Mouse (Mus musculus): ENCODE data around the gene Rho.

DNA sequence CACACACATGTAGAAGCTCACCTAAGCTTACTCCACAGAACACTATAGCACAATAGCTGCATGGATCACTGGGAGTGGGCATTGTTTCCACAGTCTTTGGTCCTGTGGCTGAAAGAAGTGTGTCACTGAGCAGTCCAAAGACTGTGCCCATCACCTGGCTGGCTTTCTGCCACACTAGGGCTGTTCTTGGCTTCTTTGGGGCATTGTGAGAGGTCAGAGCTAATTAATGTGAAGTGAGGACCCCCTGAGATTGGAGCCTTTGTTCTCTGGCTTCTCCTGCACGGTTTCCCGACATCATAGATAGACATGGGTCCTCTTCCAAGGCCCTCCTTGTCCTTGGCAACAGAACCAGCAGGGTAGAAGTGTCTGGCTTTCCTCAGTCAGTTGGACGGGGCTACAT, 39.2 kb upstream of the Rho start:
- TF ChIP-seq POLR2AphosphoS2 (IDR thresholded peaks at IDR 0.05; ENCODE audit: low read length) (no peak), HCFC1 (IDR thresholded peaks at IDR 0.05; ENCODE audit: low read depth, low read length) (no peak), GATA1 (IDR thresholded peaks at IDR 0.05; ENCODE audit: low read depth, low read length) (no peak), E2F4 (IDR thresholded peaks at IDR 0.05; ENCODE audit: borderline replicate concordance, low read depth, low read length) (no peak), TCF12 (IDR thresholded peaks at IDR 0.05; ENCODE audit: low read depth, low read length) (no peak), ELF1 (IDR thresholded peaks at IDR 0.05; ENCODE audit: low read depth, low read length) (no peak), ZNF384 (IDR thresholded peaks at IDR 0.05; ENCODE audit: low read depth, low read length) (no peak), CTCF (IDR thresholded peaks at IDR 0.05 in 2 of 3, conservative IDR thresholded peaks at IDR 0.05 in 1 of 3; ENCODE audit: control insufficient read depth in 1 of 3, insufficient read depth in 1 of 3, low read depth in 2 of 3, low read length in 3 of 3, poor library complexity in 1 of 3, severe bottlenecking in 1 of 3) (no peak), UBTF (IDR thresholded peaks at IDR 0.05; ENCODE audit: borderline replicate concordance, insufficient read depth, low read depth, low read length) (no peak), POLR2A (IDR thresholded peaks at IDR 0.05; ENCODE audit: control insufficient read depth in 1 of 2, insufficient read depth in 1 of 2, low read depth in 1 of 2, low read length in 2 of 2, poor library complexity in 1 of 2) (no peak), MAZ (IDR thresholded peaks at IDR 0.05; ENCODE audit: low read depth, low read length) (no peak), CHD1 (IDR thresholded peaks at IDR 0.05; ENCODE audit: low read depth, low read length) (no peak), ZC3H11A (IDR thresholded peaks at IDR 0.05; ENCODE audit: low read depth, low read length) (no peak), CHD2 (IDR thresholded peaks at IDR 0.05; ENCODE audit: low read length) (no peak)
